Mouse (Mus musculus): ENCODE results near the gene Polk.

Polk gene

DNA sequence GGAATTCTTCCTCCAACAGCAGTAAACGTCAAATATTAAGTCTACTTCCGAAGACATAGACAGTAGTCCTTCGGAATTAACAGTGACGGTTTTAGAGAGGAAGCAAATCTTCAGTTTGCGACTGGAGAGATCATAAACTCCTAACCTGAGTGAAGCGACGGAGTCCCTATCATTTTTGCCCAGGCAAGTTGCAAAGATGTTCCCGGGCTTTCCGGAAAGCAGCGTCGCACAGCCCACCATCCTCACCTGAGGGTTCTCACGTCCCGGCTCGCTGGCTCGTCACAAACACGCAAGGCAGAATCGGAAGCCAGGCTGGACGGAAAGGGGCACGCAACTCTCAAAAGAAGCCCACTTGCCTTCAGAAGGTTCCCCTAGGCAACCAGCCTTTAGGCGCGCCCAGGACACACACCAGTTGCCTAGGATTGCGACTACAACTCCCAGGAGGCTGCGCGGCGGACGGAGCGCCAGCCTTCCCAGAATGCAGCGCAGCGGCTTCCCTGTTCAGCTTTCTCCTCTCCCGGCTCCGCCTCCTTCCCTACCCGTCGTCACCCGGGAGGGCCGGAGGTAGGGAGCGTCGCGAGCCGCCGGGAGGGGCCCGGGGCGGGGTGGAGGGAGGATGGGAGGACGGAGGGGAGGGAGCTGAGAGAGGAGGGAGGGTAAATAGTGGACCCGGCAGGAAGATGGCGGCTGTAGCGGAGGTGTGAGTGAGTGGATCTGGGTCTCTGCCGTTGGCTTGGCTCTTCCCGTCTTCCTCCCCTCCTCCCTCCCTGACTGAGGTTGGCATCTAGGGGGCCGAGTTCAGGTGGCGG is at the start of gene Polk, which contains the start of gene Col4a3bp:
Gene Polk, minus strand, starts transcription at position 499 of the 809 bp plus-strand sequence.
Gene Col4a3bp, plus strand, starts transcription at position 538 of the 809 bp plus-strand sequence.
- peak; percentile 98 for DNase-seq

DNA sequence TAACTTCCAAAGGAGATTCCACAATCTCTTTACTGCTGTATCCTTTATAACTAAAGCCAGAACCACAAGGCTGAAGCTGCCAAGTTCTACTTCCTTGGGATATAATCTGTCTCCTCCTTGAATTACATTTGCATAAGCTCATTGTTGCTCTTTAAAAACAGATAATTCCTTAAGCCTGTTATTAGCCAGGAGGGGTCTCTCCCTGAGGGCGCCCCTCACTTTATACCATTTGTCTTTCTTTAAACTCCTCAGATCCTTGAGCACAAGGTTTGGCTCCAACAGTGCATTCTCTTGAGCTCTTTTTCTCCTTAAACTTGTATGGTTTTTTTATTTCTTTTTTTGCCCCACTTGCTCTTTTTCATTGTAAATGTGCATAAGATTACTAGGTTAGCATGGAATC is 46.3 kb upstream of the Polk start:
- no peak for DNase-seq

DNA sequence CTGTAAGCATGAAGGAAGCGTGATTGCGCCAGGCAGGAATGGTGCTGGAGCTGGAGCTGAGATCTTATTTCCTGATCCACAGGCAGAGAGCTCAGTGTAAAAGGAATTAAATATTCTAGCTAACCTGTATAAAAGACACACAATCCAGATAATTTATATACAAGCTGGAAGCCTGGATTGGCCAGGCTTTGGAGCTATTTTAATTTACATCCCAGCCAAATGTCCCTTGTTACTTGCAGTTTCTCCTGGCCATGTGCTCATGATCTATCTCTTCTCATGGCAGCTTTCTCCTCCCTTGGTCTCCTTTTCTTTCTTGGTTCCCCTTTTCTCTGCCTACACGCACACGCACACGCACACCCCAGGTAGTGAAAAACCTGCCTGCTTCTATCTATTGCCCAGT is 44.2 kb upstream of the Polk start:
- DNase-seq = no peak

DNA sequence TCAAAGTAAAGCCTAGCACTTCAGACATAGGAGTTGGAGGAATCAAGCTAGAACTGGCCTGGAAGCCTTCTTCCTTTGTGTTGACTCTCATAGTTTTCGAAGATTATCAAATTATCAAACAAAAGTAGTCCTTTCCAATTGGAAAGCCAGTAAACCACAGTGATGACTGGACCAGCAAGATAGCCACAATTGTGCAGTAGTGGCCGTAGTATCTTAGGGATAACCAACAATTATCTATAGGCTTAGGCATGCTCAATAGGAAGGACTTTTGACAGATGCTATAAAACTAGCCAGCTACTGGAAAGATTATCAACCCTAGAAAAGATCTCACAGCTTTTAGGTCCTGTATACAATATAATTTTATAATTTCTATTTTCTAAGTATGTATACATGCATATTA is 41.8 kb upstream of the Polk start:
- no peak for DNase-seq

DNA sequence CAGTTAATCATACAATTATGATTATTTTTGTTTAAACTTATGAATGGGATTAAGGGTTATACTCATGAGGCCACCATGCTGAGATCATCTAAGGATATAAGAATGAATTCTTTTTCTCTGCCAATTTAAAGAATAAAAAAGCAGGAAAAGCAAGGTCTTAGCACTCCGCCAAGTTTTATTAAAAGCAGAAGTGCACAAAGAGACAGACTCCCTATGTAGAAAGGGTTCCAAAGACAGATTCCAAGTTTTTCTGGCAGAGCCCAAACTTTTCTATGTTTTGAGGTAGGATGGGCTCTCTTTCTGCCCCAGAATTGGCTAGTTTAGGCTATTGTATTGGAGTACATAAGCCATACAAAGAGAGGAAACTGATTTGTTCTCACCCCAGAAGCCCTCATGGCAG is 37.6 kb upstream of the Polk start:
- no peak for DNase-seq

DNA sequence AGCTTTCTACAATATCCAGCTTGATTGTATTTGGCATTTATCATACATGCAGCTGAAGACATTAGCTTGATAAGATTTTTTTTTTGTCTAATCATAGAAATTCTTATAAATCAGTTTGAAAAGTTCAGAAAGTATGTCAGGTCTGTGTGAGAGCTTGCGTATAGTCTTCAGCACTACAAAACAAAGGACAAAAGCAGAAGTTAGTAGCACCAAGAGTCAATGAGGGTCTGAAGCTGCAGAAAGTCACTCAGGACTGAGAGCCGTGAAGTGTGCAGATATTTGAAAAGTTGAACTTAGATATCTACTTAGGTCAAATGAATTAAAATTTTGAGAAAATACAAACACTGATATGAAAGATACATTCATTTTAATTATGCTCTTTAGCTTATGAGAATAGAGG is 36.7 kb upstream of the Polk start:
- DNase-seq = no peak

DNA sequence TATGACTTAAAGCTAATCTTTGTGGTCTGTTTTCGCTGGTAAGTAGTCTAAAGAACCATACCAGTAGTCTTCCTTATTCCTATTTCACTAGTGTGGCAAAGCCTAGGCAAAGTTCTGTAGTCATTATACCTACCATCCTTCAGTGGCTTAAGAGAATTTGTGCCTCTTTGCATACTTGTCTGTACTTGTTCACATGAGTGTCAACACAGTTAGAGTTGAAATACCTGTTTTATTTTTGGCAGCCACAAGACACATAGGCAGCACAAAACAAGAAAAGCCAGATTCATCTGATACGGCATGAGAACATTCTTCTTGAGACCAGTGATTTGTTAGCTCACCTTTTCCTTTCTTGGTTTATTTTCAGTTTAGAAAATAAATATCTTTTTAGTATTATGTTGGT is 31.8 kb upstream of the Polk start:
- DNase-seq = no peak

DNA sequence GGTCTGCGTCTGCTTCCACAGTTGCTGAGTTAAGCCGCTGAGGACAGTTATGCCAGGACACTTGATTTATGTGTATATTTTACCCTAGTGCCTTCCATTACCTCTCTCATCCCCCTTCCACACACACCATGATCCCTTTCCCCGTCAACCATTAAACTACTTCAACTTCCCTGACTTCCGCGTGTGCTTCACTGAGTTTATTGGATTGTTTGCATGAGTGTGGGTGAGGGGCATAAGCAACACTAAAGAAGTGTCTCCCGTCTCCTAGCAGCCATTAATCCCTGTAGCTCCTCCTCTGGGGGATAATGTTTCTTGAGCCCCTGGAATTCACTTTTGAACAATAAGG is 28.6 kb upstream of the Polk start:
- no peak for DNase-seq

DNA sequence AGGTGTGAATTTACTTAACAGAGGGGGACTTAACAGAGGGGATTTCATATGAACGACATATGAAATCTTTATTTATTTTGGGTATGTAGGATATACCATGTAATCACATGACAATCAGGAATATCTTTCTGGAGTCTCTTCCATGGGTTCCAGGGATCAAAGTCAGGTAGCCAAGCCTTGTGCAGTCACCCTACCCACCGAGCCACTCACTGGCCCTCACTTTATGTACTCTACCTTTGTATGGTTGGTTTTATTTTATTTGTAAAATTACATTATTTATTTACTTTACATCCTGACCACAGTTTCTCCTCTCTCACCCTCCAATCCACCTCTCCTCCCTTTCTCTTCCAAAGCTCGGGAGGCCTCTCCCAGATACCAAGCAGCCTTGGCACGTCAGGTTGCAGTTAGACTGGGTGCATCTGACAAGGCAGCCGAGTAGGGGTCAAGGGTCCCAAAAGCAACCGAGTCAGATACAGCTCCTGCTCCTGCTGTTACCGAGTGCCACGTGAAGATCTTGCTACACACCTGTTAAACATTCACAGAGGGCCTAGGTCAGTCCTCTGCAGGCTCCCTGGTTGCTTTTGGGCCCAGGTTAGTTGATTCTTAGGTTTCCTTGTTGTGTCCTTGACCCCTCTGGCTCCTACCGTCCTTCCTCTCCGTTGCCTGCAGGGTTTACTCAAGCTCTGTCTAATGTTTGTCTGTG is 28.1 kb upstream of the Polk start:
- no peak for DNase-seq

DNA sequence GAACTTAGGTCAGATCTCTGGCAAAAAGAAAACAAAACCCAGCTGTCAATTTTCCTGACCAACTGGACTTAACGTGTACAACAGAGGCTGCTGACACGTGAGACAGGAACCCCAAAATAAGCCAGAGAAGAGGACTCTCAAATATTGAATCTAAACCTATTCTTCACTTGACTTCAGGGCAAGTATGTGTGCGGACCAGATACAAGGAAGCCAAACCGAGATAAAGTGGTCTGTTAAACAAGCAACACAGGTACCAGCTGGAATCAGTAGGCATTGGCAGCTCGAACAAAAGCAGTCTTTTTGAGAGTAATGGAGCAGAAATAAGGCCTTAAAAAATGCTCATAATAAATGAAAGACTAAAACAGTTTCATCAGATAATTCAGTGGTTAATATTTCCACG is 25.6 kb upstream of the Polk start:
- DNase-seq = no peak

DNA sequence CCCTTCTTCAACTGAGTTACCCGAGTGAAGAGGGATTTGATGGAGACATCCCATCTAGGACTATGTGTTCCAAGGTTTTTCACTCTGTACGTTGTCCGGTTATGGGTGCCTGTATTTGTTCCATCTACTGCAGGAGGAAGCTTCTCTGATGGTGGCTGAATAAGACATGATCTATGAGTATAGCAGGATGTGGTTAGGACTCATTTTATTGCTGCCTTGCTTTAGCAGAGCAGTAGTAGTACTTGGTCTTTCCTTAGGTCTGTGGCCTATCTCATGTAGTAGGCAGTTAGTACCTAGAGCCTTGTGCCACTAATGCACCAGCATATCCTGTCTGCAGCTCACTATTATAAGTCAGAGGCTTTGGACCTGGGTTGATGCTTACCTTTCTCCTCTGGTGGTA is 12.7 kb upstream of the Polk start:
- no peak for DNase-seq

DNA sequence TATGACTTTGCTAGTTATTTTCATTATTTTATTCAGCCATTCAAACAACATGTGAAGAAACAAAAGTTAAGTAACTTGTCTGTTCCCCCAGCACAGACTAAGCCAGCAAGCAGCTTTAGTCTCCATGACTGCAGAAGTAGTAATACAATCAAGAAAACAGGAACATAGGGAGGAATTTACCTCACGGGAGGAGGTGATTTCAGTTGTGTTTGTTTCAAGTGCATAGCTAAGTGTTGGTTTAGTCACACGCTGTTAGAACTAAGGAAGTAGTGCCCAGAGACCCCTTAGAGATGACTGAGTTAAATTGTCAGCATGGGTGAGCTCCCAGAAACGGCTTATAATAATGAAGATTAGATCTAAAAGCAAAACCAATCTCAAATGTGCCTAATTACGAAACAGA is 5.6 kb upstream of the Polk start:
- DNase-seq = no peak

DNA sequence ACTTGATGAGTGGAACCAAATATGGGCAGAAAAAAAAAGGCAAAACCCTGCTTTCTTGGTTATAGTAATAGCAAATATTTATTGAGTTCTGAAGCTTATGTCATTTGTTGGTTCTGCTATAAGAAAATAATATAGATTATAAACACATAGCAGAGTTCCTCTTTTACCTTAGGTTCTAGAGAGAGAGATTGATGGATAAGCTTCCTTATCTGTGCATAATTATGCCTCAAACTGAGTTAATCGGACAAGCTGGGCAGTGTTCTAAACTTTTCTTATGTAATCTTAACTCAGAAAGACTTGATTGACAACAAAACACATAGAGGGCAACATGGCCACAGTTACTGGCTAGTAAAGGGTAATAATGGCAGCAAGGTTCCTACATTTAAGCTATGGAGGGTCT is 4.9 kb upstream of the Polk start:
- DNase-seq = no peak

DNA sequence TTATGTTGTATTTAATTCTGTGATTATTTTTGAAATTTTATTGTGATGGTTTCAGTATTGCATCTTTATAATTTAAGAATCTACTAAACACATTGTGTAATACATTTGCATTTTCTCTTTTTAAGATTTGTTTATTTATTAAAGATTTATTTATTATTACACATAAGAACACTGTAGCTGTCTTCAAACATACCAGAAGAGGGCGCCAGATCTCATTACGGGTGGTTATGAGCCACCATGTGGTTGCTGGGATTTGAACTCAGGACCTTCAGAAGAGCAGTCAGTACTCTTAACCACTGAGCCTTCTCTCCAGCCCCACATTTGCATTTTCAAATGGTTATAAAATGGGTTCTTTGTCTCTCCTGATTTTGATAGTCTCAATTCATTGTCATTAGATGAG is 2.1 kb upstream of the Polk start:
- DNase-seq = no peak

DNA sequence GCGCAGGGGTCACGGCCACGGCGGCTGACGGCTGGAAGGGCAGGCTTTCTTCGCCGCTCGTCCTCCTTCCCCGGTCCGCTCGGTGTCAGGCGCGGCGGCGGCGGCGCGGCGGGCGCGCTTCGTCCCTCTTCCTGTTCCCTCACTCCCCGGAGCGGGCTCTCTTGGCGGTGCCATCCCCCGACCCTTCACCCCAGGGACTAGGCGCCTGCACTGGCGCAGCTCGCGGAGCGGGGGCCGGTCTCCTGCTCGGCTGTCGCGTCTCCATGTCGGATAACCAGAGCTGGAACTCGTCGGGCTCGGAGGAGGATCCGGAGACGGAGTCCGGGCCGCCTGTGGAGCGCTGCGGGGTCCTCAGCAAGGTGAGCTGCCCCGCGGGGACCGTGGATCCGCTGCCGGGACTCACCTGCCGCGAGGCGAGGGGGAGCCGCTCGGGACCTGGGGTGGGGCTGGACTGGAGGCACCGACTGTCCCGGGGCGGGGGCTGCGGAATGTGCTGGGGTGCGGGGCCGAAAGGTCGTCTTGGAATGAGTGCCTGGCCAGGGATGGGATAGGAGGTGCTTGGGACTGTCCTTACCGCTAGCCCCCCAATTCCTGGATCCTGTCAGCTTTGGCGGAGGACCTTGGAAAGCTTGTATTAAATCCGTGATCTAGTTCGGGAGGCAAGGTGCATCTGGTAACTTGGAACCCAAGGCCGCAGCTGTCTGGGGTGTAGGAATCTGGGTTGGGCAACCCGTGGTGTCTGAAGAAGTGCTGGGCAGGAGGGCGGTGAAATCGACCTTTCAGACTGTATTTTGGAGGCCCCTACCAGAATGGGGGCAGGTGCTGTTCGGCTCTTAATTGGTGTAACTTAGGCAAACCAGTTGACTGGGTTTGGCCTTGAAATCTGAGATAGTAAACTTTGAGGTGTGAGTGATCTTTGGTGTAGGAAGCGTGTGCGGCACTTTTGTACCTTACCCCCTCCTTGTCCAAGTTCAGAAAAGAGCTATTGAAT is 817 bp upstream of the Polk start:
- DNase-seq = no peak

DNA sequence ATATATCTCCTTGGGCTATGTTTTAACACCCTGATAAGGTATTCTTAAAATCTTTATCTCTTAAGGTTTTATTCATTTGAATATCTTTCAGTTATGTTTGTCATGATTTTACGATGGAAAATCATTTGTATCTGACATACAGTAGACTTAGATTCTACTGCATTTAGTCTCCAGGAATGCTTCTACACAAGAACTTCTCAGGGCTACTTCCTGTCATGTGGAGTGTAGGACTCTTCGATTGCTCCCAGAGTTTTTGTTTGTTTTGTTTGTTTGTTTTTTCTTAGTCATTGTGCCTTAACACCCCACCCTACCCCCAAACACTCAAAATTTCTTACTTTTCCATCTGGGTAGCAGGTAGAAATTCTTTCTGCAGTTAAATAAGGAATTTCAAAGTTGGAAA is 998 bp downstream of the Polk start:
- DNase-seq = no peak

DNA sequence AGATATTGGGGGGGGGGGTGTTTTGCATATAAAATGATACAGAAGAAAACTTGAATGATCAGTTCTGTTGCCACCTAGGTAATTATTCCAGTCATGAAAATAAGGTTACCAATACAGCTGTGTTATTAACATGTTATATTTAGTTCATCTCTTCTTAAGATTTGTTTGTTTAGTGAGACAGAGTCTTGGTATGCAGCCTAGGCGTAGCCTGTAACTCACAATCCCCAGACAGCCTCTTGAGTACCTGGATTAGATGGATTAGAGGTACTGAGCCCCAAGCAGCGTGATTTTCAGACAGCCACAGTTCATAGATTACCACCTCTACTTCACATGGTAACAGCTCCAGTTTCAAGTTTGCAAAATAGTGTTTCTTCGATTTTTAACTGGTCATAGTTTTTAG is 4.3 kb downstream of the Polk start:
- DNase-seq = no peak

DNA sequence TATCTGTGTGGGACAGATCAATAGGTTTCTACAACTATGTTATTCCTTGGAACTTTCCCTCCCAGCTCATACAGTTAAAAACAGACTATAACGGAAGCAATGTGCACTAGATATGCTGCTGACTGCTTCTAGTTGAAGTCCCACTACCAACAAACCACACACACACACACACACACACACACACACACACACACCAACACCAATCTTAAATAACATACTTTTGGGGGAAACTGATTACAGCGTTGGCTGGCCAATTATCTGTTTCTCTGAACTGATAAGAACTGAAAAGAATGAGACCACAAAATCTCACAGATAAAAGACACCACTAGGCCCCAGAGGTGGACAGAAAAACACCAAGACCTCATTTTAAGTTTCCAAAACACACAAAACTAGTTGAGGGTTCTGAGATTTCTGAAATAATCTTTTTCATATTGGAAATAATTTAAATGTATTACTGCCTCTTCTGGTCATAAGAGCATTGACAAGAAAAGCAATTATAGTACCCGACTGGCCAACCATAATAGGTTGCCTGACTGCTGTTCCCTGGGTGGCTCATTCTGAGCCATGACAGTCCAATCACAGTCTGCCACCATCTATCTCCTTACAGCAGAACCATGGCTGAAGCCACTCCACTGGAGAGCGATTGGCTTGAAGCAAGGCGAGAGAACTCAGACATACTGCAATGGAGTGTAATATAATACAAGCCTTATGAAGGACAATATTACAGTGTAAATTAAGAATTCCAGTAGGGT is 5.4 kb downstream of the Polk start:
- no peak for DNase-seq

DNA sequence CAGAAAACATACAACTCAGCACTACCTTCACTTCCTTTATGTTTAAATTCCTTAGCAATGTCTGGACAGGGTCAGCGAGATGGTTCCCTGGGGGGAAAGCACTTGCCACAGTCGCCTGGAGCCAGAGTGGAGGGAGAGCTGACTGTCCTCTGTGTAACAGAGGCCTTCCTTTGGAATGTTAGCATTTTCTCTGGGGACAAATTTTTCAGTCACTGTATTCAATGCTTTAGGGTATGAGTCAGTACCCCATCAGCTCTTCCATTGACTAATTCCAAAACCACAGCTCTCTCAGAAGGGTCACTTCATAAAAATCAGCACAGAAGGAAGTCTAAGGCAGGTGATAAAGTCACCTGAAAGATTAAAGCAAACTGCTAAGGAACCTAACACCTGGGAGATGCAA is 8.6 kb downstream of the Polk start:
- no peak for DNase-seq

DNA sequence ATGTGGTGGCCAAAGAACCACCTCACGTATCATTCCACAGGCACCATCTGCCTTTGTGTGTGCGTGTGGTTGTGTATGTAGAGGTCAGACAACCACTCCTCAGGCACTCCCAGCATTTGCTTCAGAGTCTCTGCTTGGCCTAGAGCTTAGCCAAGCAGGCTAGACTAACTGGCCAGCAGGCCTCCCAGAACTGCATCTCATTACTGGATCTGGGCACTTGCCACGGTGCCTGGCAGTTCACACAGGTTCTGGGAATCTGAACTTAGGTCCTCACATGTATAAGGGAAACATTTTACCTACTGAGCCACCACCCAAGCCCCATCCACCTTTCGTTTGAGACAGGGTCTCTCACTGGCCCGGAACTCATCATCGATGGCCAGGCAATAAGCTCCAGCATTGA is 10.2 kb downstream of the Polk start:
- DNase-seq = no peak

DNA sequence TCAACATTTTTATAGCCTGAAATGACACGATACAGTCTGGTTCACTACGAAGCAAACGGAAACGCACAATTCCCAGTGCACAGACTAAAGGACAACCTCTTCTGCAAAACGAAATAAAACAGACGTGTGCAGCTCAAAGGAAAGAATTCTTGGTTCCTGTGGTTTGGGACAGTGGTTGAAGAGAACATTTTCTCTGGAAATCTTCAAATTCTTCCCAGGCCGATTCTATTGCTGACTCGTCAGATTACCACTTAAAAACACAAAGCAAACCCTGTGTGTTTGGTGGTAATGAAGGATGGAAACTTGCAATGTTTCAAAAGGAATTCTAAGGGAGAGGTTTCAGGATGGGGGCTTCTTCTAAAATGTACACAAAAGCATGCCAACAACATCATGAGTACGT is 12.3 kb downstream of the Polk start:
- no peak for DNase-seq

DNA sequence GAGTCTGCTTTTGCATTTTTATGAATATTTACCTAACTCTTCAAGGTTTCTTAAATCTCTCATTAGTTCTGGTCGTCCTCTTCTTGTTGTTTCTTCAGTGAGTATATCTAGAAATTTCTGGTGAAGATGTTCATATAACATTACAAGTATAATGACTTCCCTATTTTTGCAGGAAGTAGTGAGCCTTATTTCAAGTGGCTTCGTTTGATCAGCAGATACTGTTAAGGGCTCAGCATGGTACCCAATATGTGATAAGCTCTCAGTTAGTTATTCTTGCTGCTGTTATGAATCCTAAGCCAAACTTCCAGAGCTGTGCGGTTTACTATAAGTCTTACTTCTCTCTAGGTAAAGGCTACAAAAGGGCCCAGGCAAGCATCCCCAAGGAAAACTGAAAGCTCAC is 12.8 kb downstream of the Polk start:
- DNase-seq = no peak

DNA sequence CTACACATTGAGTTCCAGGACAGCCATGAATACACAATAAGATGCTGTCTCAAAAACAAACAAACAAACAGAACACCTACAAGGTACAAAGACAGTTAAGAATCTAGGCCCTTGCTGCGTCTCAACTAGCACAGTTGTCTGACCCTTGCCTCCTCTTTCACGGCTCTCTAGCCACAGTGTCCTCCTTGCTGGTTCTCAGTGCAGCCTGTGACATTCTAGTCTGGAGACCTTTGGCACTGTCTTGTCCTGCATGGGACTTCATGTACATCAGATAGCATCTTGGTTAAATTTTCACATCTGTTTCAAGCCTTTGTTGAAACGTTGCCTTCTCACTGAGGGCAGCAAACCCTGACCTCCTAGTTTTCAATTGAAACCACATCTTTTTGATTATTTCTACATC is 13.6 kb downstream of the Polk start:
- DNase-seq = no peak
